Mouse (Mus musculus): ENCODE measurements around the gene Hdac9. TPM values are rescaled to one million over a fixed set of nuclear protein-coding genes. Genes with fewer than 3 reads are reported as not detected.

Hdac9 gene
- polyA plus RNA-seq, 1 experiment from 2014 or later, result 8.8 TPM

GRCm38 (mm10) chr12:34215023-34216020 is 701.6 kb downstream of the Hdac9 start:
- Histone ChIP-seq H3K4me1 (peaks cover 13% of the 10 kb centered on the region; the same call in 1 of the 2 replicates), H3K9me3 (no peaks in the 10 kb centered on the region), H3K27me3 (replicated peaks) (no peaks in the 10 kb centered on the region), H3K9ac (no peak overlapping the region), H3K27ac (no peak overlapping the region), H3K4me3 (no peak overlapping the region), H3K4me2 (replicated peaks) (no peak overlapping the region; the same call in 1 of the 2 replicates), H3K36me3 (no peaks in the 10 kb centered on the region)
- ATAC-seq (ENCODE audit: low FRiP score, low read depth), result no peak; the same call in 1 of the 2 replicates
- WGBS, result 25% methylated on average over 17 of the region's 17 CpGs

DNA sequence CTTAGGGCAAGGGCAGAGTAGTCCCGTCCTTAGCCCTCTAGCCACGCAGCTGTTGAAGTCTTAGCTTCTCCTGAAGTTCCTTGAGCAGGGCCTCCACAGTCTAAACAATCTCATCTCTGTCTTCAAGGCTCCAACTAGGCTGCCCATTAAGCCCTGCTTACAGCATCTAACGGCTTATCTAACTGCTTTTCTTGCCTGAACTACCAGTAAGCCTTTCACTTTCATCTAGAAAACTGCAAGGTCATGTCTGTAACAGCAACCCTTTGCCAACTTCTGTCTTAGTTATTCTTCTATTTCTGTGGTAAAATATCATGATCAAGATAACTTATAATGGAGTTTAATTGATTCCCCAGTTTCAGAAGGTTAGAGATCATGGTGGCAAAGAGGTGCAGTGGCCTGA is 704.7 kb downstream of the Hdac9 start:
- Histone ChIP-seq H3K4me3 (no peak overlapping the region), H3K36me3 (no peaks in the 10 kb centered on the region), H3K9me3 (no peaks in the 10 kb centered on the region), H3K27me3 (replicated peaks) (no peaks in the 10 kb centered on the region), H3K4me2 (replicated peaks) (no peak overlapping the region), H3K27ac (no peak overlapping the region), H3K4me1 (peaks cover 7% of the 10 kb centered on the region; the same call in 1 of the 2 replicates), H3K9ac (no peak overlapping the region)
- 72% methylated on average over 3 of the region's 3 CpGs for WGBS
- no peak for ATAC-seq (ENCODE audit: low FRiP score, low read depth)

GRCm38 (mm10) chr12:34201471-34201870 is 715.4 kb downstream of the Hdac9 start:
- H3K27ac ChIP-seq, result no peak overlapping the region
- no peak overlapping the region for H3K4me3 ChIP-seq
- no peaks in the 10 kb centered on the region for H3K27me3 ChIP-seq (replicated peaks)
- no peaks in the 10 kb centered on the region for H3K36me3 ChIP-seq
- ATAC-seq (ENCODE audit: low FRiP score, low read depth), result no peak
- no peak overlapping the region for H3K4me2 ChIP-seq (replicated peaks)
- 74% methylated on average over 3 of the region's 3 CpGs for WGBS
- no peak overlapping the region for H3K9ac ChIP-seq
- H3K9me3 ChIP-seq, result no peaks in the 10 kb centered on the region
- H3K4me1 ChIP-seq, result no peaks in the 10 kb centered on the region

DNA sequence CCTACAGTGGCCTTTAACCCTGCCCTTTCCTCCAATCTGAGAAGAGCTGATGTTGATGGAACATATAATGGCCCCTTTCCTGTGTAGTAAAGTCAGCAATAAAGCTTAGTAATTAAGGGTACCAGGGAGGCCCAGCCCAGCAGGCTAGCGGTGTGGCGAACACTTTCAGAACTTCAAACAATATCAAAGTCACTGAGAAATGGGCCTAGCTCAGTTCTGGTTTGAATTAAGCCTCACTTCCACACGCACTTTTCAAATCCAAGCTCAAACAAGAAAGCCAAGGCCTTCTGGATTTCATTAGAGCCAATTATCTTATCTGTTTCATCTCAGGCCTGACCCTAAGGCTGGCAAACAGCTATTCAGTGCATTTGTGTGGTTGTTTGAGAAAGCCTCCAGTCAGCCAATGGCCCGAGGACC is 716.9 kb downstream of the Hdac9 start:
- no peak overlapping the region for H3K9ac ChIP-seq
- no peaks in the 10 kb centered on the region for H3K4me1 ChIP-seq
- no peak overlapping the region for H3K4me2 ChIP-seq (replicated peaks)
- H3K27ac ChIP-seq, result no peak overlapping the region
- 42% methylated on average over 4 of the region's 4 CpGs for WGBS
- H3K27me3 ChIP-seq (replicated peaks), result no peaks in the 10 kb centered on the region
- no peak for ATAC-seq (ENCODE audit: low FRiP score, low read depth)
- H3K36me3 ChIP-seq, result no peaks in the 10 kb centered on the region
- H3K9me3 ChIP-seq, result no peaks in the 10 kb centered on the region
- H3K4me3 ChIP-seq, result no peak overlapping the region

DNA sequence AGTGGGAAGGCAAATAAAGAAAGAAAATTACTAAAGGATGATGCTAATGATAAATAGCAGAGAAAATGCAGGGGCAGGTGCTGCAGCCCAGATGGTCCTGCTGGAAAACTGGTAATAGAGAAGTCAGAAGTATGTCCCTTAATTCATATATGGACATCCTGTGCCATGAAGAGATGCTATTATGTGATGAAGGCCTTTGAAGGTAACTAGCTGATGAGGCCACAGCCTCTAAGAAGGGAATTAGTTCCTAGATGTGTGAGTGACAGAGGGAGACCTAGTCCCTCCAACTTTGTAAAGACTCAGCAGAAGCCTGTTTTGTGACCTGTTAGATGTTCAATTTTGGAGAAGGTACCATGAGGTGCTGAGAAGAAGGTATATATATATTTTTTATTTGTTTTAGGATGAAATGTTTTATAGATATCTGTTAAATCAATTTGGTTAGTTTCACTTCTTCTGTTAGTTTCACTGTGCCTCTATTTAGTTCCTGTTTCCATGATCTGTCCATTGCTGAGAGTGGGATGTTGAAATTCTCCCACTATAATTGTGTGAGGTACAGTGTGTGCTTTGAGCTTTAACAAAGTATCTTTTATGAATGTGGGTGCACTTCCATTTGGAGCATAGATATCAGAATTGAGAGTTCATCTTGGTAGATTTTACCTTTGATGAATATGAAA is 721.6 kb downstream of the Hdac9 start:
- no peak for ATAC-seq (ENCODE audit: low FRiP score, low read depth)
- H3K27me3 ChIP-seq (replicated peaks), result no peaks in the 10 kb centered on the region
- H3K27ac ChIP-seq, result no peak overlapping the region
- H3K36me3 ChIP-seq, result no peaks in the 10 kb centered on the region
- no peaks in the 10 kb centered on the region for H3K4me1 ChIP-seq
- H3K9ac ChIP-seq, result no peak overlapping the region
- H3K4me3 ChIP-seq, result no peak overlapping the region
- H3K9me3 ChIP-seq, result no peaks in the 10 kb centered on the region
- no peak overlapping the region for H3K4me2 ChIP-seq (replicated peaks)

- Histone ChIP-seq H3K36me3 (no peaks in the 10 kb centered on the region), H3K4me1 (no peaks in the 10 kb centered on the region), H3K9ac (no peak overlapping the region), H3K9me3 (no peaks in the 10 kb centered on the region), H3K27me3 (replicated peaks) (no peaks in the 10 kb centered on the region), H3K27ac (no peak overlapping the region), H3K4me3 (no peak overlapping the region), H3K4me2 (replicated peaks) (no peak overlapping the region)
- WGBS, result 94% methylated on average over 4 of the region's 4 CpGs
- no peak for ATAC-seq (ENCODE audit: low FRiP score, low read depth)
These were observed 722.8 kb downstream of the Hdac9 start for GRCm38 (mm10) chr12:34194116-34194515.

- no peaks in the 10 kb centered on the region for H3K27me3 ChIP-seq (replicated peaks)
- H3K9ac ChIP-seq, result no peak overlapping the region
- ATAC-seq (ENCODE audit: low FRiP score, low read depth), result no peak
- H3K4me1 ChIP-seq, result no peaks in the 10 kb centered on the region
- no peaks in the 10 kb centered on the region for H3K9me3 ChIP-seq
- WGBS, result 98% methylated on average over 1 of the region's 1 CpGs
- H3K4me2 ChIP-seq (replicated peaks), result no peak overlapping the region
- no peaks in the 10 kb centered on the region for H3K36me3 ChIP-seq
- no peak overlapping the region for H3K27ac ChIP-seq
- H3K4me3 ChIP-seq, result no peak overlapping the region
These were observed 725.6 kb downstream of the Hdac9 start for GRCm38 (mm10) chr12:34191246-34191645.

DNA sequence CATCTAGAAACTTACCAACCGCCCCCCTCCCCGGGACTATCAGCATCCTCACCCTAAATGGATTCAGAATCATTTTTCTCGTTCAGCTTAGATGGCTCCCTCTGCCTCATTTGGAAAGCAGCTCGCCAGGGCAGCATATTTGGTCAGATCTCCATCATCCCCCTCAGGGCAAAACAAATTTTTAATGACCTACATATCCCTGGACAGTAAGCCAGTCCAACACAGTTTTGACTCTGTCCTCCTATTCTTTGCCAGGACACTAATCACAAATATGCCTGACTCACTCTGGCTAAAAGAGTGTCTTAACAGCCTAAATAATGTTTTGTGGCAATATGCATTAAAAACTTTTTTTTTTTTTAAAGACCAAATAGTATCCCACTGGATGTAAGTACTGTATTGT is 738.0 kb downstream of the Hdac9 start:
- no peak overlapping the region for H3K4me2 ChIP-seq (replicated peaks)
- no peaks in the 10 kb centered on the region for H3K4me1 ChIP-seq
- H3K9me3 ChIP-seq, result no peaks in the 10 kb centered on the region
- no peak overlapping the region for H3K9ac ChIP-seq
- no peak overlapping the region for H3K4me3 ChIP-seq
- H3K27me3 ChIP-seq (replicated peaks), result no peaks in the 10 kb centered on the region
- ATAC-seq (ENCODE audit: low FRiP score, low read depth), result no peak
- no peaks in the 10 kb centered on the region for H3K36me3 ChIP-seq
- WGBS, result 78% methylated on average over 4 of the region's 4 CpGs
- H3K27ac ChIP-seq, result no peak overlapping the region

- Histone ChIP-seq H3K4me3 (no peak overlapping the region), H3K9me3 (no peaks in the 10 kb centered on the region), H3K36me3 (no peaks in the 10 kb centered on the region), H3K4me2 (replicated peaks) (no peak overlapping the region), H3K27ac (no peak overlapping the region), H3K9ac (no peak overlapping the region), H3K27me3 (replicated peaks) (no peaks in the 10 kb centered on the region), H3K4me1 (no peaks in the 10 kb centered on the region)
- no peak for ATAC-seq (ENCODE audit: low FRiP score, low read depth)
- 83% methylated on average over 3 of the region's 3 CpGs for WGBS
These were observed 740.1 kb downstream of the Hdac9 start for GRCm38 (mm10) chr12:34176790-34177189.

DNA sequence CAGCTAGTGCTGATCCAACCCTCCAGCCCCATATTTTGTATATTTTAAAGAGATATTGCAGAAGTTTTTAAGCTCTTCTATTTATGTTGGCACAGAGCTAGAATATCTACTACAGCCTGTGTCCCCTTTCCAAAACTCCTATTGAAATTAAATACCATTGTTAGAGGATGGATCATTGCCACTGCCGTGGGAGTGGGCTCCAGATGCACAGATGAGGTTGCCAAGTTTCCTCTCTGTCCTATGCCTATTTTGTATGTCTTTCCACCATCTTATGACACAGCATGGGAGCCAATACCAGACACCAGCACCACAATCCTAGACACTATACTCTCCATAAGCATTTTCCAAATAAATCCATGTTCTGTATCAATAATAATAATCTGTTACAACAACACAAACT is 743.9 kb downstream of the Hdac9 start:
- no peak overlapping the region for H3K27ac ChIP-seq
- no peaks in the 10 kb centered on the region for H3K36me3 ChIP-seq
- H3K27me3 ChIP-seq (replicated peaks), result no peaks in the 10 kb centered on the region
- no peaks in the 10 kb centered on the region for H3K9me3 ChIP-seq
- H3K4me3 ChIP-seq, result no peak overlapping the region
- no peaks in the 10 kb centered on the region for H3K4me1 ChIP-seq
- no peak overlapping the region for H3K4me2 ChIP-seq (replicated peaks)
- no peak for ATAC-seq (ENCODE audit: low FRiP score, low read depth)
- H3K9ac ChIP-seq, result no peak overlapping the region
- 86% methylated on average over 1 of the region's 1 CpGs for WGBS

- Histone ChIP-seq H3K4me1 (no peaks in the 10 kb centered on the region), H3K27me3 (replicated peaks) (no peaks in the 10 kb centered on the region), H3K27ac (no peak overlapping the region), H3K4me2 (replicated peaks) (no peak overlapping the region), H3K9me3 (no peaks in the 10 kb centered on the region), H3K4me3 (no peak overlapping the region), H3K36me3 (no peaks in the 10 kb centered on the region), H3K9ac (no peak overlapping the region)
- no peak for ATAC-seq (ENCODE audit: low FRiP score, low read depth)
- WGBS, result 59% methylated on average over 3 of the region's 3 CpGs
These were observed 746.3 kb downstream of the Hdac9 start for GRCm38 (mm10) chr12:34170601-34171000.

GRCm38 (mm10) chr12:34165674-34166073 is 751.2 kb downstream of the Hdac9 start:
- Histone ChIP-seq H3K36me3 (no peaks in the 10 kb centered on the region), H3K9ac (no peak overlapping the region), H3K27me3 (replicated peaks) (no peaks in the 10 kb centered on the region), H3K4me3 (no peak overlapping the region), H3K4me2 (replicated peaks) (no peak overlapping the region), H3K9me3 (no peaks in the 10 kb centered on the region), H3K4me1 (no peaks in the 10 kb centered on the region), H3K27ac (no peak overlapping the region)
- no peak for ATAC-seq (ENCODE audit: low FRiP score, low read depth)
- WGBS, result 86% methylated on average over 4 of the region's 4 CpGs
